Mouse (Mus musculus) layer of hippocampus, postnatal 10 days (tissue): Measurements from ENCODE around the gene Erich3. TPM values are rescaled to one million over a fixed set of nuclear protein-coding genes. Genes with fewer than 3 reads are reported as not detected.

ENCODE experiments used
- DNase-seq, 2 experiments: peaks; one replicate each; pipeline ENCODE4 v3.0.0; 2021; ENCODE audit warnings: low spot score in 2 of 2
- total RNA-seq, 2 experiments: library from RNA; stranded (reverse); gene quantifications; 2 replicates each; pipeline ENCODE4 v1.2.3; 2021

The Erich3 gene
- total RNA-seq, 2 experiments from 2014 or later, result 5.1 to 6.1 TPM

DNA sequence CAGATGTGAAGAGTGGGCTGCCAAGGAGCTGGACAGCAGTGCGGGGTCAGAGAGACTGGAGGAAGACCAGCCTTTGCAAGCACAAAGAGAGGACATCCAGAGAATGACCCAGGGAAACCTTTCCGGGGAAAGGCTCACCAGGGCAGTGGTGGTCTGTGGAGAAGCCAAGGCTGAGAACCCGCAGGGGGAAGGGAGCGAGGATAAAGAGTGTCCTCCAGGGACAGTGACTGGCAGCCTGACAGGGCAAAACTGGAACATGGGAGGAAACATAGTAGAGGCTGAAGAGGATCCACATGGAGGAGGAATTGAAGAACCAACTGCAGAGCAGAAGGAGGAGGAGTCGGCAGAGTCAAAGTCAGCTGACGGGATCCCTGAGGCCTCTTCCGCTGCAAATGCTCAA is 100.5 kb downstream of the Erich3 start:
- no peak for DNase-seq

DNA sequence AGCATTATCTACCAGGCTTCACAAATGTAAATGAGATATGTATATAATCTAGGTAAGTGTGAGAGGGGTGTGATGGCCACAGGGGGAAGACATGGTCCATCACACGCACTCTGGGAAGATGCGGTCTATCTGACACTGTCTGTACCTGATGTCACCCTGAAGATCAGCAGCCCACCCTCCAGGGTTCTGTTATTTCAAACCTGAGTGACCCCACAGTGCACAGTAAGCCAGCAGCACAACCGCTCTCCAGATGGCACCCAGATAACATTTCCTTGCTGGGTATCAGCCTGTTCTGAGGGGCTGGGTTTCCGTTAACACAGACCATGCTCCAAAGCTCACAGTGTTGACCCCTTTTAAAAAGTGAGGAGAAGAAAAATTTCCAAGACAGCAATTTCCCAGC is 102.7 kb downstream of the Erich3 start:
- no peak for DNase-seq

DNA sequence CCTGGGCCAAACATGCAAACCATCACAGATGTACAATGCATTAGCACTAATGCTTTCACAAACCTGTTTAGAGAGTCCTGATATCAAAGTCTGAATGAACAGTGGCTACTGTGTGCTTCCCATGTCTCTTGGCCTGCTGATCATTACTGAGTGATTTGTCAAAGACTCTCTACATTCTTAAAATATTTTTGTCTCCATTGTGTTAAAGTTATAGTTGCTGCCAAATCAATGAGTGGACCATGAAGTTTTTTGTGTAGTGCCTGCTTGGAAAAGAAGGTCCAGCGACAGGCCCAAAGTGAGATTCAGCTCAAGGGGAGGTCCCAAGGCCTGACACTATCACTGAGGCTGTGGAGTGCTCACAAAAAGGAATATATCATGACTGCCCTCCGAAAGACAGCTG is 108.0 kb downstream of the Erich3 start:
- no peak for DNase-seq

DNA sequence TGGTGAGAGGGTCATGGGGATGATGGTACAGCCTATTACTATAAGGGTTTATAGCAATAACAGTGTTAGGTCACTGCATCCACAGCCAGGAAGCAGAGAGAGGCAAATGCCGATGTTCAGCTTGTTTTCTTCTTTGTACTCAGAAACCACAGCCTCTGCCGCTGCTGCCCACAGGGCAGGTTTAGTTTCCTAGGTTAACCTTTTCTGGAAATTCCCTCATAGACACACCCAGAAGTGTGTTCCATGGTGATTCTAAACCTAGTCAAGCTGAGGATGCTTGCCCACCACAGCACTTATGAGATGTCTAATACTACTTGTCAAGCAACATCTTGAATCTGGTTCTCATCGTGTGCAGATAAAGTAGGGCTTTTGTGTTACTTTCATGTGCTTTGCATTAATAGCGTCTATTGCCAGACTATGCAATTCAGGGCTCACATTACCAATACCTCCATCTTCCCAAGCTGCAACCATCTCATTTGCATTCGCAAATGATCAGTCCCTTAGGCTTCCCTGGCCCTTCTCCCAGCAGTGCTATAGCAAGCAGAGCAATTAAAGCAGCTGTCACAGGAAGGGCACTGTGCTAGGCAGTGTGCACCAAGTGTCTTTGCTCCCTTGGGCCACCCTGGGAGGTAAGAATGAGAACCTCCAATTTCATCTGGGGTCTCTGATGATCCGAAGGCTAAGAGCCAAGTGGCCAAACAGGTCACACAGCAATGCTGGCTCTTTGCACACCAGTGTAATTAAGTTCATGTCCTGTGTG is 115.4 kb downstream of the Erich3 start:
- DNase-seq, result no peak

DNA sequence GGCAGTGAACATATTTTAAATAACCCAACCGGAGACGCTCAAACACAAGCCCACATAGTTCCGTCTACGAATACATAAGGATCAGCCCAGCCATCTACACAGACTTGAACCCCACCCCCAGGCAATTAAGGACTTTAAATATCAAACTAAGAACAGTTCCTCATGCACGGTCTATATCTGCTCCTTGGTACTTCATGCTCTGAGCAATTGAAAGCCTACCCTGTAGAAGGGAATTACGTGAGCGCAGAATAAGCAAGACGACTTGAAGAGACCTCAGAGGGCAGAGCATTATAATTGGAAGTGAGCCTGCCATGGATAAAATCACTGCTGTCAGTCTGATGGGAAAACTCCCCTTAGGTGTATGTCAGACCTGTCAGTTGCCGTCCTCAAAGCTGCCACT is 122.7 kb downstream of the Erich3 start:
- DNase-seq, result no peak

DNA sequence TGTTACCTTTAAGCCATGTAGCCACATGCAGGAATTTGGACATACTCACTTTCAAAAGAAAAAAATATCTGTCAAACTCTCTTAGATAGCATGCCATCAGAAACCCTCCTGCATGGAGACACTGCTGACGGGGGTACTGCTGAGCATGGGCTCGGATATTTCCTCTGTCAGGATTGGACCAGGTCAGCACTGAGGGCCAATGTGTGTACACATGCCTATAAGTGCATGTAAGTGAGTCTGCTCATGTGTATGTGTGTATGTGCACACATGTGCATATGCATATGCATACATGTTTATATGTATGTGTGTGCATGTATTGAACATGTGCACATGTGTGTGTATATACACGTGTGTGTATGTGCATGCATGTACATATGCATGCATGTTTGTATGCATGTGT is 124.0 kb downstream of the Erich3 start:
- DNase-seq, result no peak

DNA sequence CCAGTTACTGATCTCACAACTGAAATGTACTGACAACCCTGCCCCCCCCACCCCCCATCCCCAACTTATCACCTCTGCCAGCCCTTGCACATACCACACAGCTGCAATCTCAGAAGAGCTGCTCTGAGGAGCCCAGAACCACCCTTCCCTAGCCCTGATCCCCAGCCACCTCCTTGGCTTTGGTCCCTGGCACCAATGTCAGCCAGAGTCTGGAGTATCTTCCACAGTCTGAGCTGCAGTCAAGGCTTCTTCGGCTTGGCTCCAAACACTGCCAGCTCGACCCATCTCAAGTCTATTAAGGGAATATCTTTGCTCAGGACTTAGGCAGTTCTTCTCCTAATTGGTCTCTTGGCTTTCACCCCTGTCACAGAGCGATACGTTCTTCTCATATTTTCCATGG is 129.9 kb downstream of the Erich3 start:
- no peak for DNase-seq

DNA sequence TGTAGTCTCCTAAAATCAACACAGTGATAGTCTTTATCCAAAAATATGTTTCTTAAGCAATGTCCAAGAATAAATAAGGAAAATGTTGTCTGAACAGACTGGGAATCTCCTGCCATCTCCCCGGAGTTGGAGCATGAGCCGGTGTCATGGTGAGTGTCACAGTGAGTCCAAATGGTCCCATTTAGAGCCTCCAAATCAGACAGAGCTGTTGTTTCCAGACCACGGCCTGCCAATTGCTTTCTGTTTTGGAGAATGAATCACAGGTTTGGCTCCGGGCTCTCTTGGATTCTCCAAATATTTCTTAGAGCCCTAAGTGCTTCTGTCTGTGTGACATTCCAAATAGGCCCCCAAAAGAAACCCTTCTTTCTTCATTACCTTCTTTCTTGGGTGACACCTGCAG is 135.1 kb downstream of the Erich3 start:
- DNase-seq, result no peak

DNA sequence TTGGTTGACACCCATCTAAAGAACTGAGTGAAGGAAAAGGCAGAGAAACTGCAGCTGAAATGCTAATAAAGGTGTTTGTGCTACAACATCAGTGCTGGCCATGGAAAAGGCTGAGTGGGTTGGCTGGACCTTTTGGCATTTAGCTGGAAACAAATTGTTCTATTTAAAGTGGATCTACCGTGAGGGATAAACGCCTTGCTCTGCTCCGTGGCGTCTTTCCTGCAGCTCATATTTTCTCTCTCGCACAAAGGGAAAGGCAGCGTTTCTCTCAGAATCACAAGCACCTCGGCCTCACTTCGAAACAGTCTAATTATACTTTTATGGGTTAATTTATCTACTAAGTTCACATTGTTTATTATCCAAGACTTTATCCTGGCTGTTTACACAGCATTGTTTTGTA is 136.8 kb downstream of the Erich3 start:
- no peak for DNase-seq

DNA sequence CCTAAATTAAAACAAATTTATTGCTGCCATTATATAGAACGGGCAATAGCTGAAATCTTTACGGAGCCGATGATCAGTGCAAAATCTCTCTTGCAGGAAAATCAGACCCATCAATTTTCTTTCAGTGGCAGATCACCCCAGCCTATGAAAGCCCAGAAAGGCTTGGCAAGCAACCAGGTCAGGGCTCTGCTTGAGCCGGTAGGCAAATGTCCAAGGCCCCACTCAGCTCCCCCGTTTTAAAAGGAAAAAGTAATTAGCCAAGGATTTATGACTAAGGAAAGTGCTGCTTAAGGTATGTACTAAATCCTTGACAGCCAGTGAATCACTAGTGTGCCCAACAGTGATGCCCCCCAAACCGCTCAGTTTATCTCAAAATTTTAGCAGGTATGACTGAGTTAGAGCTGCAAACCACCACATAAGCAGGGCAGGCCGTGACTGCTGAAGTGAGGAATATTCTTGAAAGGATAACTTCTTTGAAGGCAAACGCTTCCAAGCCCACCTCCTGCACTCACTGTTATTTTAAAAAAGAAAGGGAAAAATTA is 137.3 kb downstream of the Erich3 start:
- no peak for DNase-seq

DNA sequence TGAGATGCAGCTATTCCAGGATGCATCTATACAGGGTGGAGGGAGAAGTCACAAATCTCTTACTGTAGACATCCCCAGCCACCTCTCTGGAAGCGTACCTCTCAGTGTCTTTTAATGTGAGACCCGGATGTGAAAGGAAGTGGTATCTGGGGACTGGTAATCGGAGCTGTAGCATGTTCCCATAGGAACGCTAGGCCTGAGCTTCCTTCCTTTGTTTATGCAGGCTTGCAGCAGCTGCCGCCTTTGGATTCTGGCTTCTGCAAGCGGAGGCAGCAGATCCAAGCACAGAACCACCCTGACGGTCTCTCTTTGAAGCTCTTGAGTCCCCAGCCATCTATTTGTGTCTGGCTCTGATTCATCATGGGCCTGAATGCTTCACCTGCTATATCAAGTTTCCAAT is 143.0 kb downstream of the Erich3 start:
- DNase-seq, result peak; percentile 55 to 69

DNA sequence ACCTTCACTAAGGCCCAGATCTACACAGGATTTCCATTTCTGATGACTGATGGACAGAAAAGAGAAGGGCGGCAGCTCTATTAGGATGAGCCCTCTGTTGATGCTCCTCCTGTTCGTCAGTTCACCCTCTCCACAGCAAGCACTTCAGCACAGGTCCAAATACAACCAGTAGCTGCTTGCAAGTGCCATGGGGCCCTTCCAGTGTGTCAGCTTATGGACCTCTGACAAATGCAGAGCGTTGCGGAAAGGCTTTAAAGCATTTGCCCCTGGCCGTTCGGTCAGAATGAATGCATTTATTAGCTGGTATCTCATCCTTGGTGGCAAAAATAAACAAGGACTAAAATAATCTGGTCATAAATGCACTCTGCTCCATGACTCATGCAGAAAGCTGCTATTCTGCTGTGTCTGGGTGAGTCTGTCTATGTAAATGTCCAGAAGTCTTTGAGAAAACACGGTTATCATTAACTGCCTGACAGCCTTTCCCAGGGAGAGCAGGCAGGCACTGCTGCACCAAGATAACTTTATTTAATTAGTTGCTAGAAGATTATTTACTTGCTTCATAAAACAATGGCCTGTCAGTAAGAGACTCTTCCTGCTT is 146.7 kb downstream of the Erich3 start:
- DNase-seq, result no peak

DNA sequence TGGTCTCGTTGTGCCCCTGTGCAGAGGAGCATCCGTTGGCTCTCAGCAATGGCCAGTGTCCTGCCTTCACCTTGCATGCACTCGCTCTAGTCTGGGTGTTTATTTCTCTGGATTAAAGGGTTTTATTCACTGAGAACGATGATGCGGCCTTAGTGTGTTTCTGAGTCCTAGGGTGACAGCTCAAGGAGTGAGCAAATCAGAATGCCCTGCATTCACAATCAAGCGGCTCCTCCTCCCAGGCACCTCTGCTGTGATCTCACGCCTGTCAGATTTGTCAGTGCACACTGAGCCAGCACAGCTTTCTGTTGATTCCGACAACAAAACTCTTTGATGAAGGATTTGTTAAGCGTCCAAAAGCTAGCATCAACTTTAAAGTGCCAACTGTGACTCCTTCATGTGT is 147.6 kb downstream of the Erich3 start:
- no peak for DNase-seq

DNA sequence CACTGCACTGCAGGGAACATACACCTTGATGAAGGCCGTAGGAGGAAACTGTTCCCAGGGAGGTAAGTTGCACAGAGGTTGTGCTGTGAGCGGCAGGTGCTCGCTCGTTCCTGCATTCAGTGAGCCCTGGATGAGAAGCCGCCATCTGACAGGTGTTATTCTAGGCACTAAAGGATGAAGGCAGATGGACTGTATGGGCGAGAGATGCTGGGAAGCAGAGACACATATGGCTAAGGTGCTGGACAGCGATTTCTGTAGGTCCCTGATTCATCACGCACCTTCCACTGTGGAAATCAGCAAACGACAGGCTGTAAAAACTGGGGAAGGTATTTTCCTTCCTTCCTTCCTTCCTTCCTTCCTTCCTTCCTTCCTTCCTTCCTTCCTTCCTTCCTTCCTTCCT is 148.2 kb downstream of the Erich3 start:
- no peak for DNase-seq

DNA sequence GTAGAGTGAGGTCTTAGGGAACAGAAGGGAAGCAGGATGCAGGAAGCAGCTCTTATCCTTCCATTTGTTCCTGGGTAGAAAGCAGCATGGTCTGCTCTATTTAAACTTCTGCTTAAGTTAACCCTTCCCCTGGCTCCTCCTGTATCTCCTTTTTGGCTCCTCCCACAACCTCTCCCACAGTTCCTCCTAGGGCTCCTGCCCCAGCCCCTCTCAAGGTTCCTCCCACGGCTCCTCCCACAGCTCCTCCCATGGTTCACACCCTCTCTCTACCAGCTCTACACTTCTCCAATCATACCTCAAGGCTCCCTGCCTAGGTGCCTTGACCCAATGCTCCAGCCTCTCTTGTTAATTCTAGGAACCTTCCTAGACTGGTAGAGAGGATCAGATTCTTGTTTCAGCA is 149.2 kb downstream of the Erich3 start:
- no peak for DNase-seq

DNA sequence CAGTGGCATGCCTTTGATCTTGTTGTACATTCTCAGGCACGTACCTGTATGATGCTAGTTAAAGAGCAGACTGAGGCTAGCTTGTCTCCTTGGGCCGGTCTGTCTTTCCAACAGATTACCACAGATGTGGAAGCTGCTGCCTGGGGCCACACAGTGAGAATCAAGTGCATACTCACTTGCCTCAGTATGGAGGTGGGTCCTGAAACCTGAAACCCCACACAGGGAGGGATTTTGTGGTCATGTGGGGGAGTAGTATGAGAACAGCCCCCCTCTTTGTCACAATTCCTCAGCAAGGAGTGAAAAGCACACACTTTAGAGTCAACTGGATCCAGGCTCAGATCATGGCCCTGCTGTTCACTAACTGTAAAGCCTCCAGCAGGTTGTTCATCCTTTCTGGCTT is 151.9 kb downstream of the Erich3 start:
- no peak for DNase-seq

DNA sequence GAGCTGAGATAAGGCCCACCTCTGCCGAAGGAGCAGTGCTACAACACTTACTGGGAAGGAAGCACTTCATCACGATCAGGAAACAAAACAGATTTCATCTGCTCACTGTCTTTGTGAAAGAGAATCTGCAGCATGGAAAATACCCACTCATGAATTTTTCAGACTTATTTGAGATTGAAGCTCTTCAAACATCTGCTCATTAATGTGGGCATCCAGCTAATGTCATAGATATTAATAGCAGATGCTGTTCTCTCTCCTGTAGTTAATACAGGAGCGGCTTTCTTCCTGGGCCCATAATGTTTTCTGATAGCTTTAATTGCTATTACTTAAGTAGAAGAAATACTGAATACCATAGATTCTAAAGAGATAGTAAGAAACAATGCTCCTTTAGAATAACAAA is 152.6 kb downstream of the Erich3 start:
- no peak for DNase-seq

DNA sequence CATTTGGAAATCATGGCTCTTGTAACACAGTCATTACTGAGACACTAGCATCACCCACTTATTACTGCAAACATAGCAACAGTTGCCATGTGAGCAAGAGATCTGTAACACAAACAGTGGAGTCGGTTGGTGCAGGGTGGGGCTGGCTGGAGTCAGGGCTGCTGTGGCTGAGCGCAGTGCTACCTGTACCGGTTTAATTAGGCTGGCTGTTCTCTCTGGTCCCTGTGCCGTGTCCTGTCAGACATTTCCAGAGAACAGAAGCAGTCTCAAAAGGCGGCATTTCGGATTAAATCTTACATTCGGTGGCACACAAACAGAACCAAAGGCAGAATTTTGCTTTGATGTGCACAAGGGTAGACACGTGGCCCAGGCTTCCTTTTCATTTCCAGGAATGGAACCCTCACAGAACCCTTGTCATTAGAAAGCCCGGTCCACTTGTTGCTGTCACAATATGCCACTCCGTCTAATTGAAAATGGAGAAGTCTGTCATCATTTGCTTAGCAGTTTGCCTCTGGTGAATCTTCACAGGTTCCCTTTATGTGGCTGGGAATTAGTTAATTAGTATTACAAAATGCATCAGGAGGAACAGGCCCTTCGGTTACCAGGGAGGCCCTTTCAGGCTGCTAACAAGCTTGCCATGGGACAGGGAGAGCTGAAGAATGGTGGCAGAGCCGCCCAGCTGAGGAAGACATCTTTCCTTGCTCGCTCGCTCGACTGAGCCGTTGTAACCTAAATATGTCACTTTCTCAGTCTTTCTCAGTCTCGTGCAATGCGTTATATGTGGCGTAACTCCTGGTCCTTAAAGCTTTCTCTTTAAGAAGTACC is 153.4 kb downstream of the Erich3 start:
- DNase-seq, result peak; percentile 57 to 59
